Mouse (Mus musculus): ENCODE measurements around the gene Gm10134. TPM values are rescaled to one million over a fixed set of nuclear protein-coding genes. Genes with fewer than 3 reads are reported as not detected.

Gm10134 gene
- total and polyA plus RNA-seq, 3 experiments: not detected

DNA sequence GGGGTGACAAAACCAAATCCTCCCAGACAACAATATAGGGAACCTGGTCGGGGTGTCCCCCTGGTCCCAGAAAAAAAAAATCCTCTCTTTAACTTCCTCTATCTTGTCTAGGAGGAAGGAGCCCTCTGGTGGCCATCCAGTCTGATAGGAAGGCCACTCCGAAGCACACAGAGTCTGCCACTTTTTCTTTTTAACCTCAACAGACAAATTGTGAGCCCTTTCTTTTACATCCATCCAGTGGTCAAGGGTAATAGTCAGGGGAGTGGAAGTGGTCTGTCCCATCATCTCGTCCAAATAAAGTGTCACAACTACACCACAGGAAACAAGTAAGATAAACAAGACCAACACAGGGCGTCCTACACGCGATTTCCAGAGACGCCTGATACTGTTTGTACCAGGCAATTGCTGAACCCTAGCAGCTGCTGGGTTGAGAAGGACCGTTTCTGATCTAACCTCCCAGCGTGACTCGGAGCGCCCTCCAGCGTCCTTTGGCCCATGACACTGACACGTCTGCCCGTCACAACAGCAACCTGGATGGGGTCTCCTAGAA lies 10.6 kb upstream of the Gm10134 start (continued):
- peak; percentile 48 for TF ChIP-seq ELF1 (IDR thresholded peaks at IDR 0.05; ENCODE audit: low read depth, low read length)
- TF ChIP-seq MXI1 (IDR thresholded peaks at IDR 0.05; ENCODE audit: low read depth, low read length): no peak; the same call in 1 of the 2 replicates
- TF ChIP-seq ETS1 (conservative IDR thresholded peaks at IDR 0.05; ENCODE audit: low read depth, low read length): peak; percentile 34
- no peak for TF ChIP-seq CHD1 (IDR thresholded peaks at IDR 0.05; ENCODE audit: low read depth, low read length)
- TF ChIP-seq TCF12 (IDR thresholded peaks at IDR 0.05; ENCODE audit: low read depth, low read length): 0 out of 2 replicates have a peak, but pooled peaks have one; percentile 20
- TF ChIP-seq EP300 (IDR thresholded peaks at IDR 0.05; ENCODE audit: low read length): 0 out of 2 replicates have a peak, but pooled peaks have one; percentile 43
- TF ChIP-seq UBTF (IDR thresholded peaks at IDR 0.05; ENCODE audit: low read depth, low read length): no peak
- no peak for TF ChIP-seq POLR2A (IDR thresholded peaks at IDR 0.05; ENCODE audit: low read depth, low read length)
- no peak for TF ChIP-seq JUND (conservative IDR thresholded peaks at IDR 0.05; ENCODE audit: low read depth, low read length)
- no peak for TF ChIP-seq ZMIZ1 (IDR thresholded peaks at IDR 0.05; ENCODE audit: low read depth, low read length)
- TF ChIP-seq HCFC1 (IDR thresholded peaks at IDR 0.05; ENCODE audit: low read depth, low read length): peak; percentile 41; the same call in 1 of the 2 replicates
- TF ChIP-seq MAX (IDR thresholded peaks at IDR 0.05; ENCODE audit: low read length): peak; percentile 66; the same call in 1 of the 2 replicates
- peak; percentile 35 for TF ChIP-seq SMC3 (IDR thresholded peaks at IDR 0.05; ENCODE audit: low read depth, low read length)

DNA sequence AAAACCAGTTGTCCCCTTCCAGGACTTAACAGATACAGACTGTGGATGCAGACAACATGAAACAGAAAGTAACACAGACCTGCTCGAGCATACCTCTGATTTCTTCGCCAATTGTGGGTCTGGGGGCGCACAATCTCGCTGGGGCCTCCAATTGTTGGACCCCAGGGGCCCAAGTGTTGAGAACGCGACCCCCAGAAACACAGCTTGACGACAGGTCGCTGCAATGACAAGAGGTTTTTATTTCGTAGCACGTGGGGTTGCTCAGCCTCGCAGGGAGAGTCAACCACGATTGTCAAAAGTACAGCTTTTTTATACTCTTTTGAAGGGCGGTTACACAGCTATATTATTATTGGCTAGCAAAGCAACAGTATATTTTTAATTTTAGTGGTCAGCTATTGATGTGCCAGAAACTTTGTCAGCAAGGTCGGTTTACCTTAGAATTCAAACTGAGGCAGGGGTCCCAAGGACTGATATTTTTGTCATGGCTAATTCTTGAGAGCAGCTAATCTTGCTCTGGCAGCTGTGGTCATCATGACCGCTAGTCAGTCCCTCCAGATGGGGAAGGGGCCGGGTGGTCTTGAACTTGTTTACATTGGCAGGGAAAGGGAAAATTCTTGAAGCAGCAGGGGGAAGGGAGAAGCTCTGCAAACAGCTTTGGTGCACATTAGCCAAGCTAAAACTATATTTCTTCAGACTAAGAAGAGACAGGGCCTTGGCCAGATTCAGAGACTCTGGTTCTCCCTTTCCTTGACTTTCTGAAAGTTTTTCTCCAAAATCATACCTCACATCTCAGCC lies 9.9 kb upstream of the Gm10134 start:
- no peak for TF ChIP-seq POLR2A (IDR thresholded peaks at IDR 0.05; ENCODE audit: low read depth, low read length)
- TF ChIP-seq KAT2A (IDR thresholded peaks at IDR 0.05; ENCODE audit: insufficient replicate concordance, low read length): no peak
- no peak for TF ChIP-seq CHD1 (IDR thresholded peaks at IDR 0.05; ENCODE audit: low read depth, low read length)
- TF ChIP-seq ETS1 (conservative IDR thresholded peaks at IDR 0.05; ENCODE audit: low read depth, low read length): no peak
- no peak for TF ChIP-seq CTCF (conservative IDR thresholded peaks at IDR 0.05 in 1 of 2, IDR thresholded peaks at IDR 0.05 in 1 of 2; ENCODE audit: low read depth in 2 of 2, low read length in 2 of 2)
- TF ChIP-seq BHLHE40 (IDR thresholded peaks at IDR 0.05; ENCODE audit: low read depth, low read length): no peak
- no peak for TF ChIP-seq ZC3H11A (IDR thresholded peaks at IDR 0.05; ENCODE audit: low read depth, low read length)
- peak overlapping the region; percentile 50 for H3K9ac ChIP-seq (ENCODE audit: insufficient read depth, low read depth)
- peak overlapping the region; percentile 37 to 60 (median 53) for H3K4me3 ChIP-seq (replicated peaks in 1 of 3; ENCODE audit: low read depth in 2 of 3, low read length in 2 of 3, poor library complexity in 1 of 3)
- peak overlapping the region; percentile 84 for H3K4me2 ChIP-seq (ENCODE audit: insufficient read depth, low read depth, poor library complexity, severe bottlenecking)
- DNase-seq (ENCODE audit: extremely low read depth): no peak
- in situ Hi-C loops (cut with MboI; ENCODE audit: low pct_ligation_motif_present, low pct_unique_long_range_greater_than_20kb, low sequenced_read_pairs): no loop called here
- H3K9me3 ChIP-seq (replicated peaks; ENCODE audit: low read length): peaks cover 4% of the 10 kb centered on the region
- H3K36me3 ChIP-seq (replicated peaks in 1 of 2; ENCODE audit: control insufficient read depth in 1 of 2, insufficient read depth in 1 of 2, low read length in 1 of 2): no peaks in the 10 kb centered on the region
- no peaks in the 10 kb centered on the region for H3K79me2 ChIP-seq (replicated peaks; ENCODE audit: control insufficient read depth, extremely low read depth, insufficient read depth, poor library complexity, severe bottlenecking)
- dilution Hi-C loops (cut with MboI; ENCODE audit: extremely low pct_ligation_motif_present, extremely low pct_unique_long_range_greater_than_20kb, low sequenced_read_pairs): no loop called here
- H3K27ac ChIP-seq (ENCODE audit: insufficient read depth, low read depth): no peak overlapping the region
- peaks cover 0 to 15% of the 10 kb centered on the region in 2 experiments; a peak in 2 of 4 replicates for H3K4me1 ChIP-seq (ENCODE audit: control insufficient read depth in 1 of 2, insufficient read depth in 2 of 2)
- peaks cover 42% of the 10 kb centered on the region for H3K27me3 ChIP-seq (replicated peaks)
